Mouse (Mus musculus): ENCODE measurements around the gene Sec14l3. TPM values are rescaled to one million over a fixed set of nuclear protein-coding genes. Genes with fewer than 3 reads are reported as not detected.

Gene Sec14l3
- not detected for polyA plus RNA-seq (2017; shearing (Covaris generic))

DNA sequence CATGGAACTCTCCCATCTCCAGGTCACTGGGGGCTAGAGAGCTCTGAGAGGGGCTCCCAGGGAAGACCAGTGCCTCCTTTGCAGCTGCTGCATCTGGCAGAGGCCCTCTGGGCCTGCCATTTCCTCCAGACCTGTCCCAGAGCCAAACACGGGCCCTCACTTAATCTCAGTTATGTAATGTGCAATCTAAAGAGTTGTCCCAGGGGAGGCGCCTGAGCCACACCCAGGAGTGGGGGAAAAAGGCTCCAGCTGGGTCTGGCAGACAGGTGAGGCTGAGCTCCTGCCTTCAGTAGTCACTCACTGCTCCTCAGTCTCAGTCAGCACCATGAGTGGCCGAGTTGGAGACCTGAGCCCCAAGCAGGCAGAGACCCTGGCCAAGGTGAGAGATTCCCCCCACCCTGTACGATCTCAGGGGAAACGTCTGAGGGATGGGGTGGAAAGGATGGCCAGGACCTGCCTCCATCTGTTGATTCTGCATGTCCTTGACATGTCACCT, at the start of gene Sec14l3:
Gene Sec14l3 (plus strand): TSS at position 215 of the 496 bp plus-strand sequence.

DNA sequence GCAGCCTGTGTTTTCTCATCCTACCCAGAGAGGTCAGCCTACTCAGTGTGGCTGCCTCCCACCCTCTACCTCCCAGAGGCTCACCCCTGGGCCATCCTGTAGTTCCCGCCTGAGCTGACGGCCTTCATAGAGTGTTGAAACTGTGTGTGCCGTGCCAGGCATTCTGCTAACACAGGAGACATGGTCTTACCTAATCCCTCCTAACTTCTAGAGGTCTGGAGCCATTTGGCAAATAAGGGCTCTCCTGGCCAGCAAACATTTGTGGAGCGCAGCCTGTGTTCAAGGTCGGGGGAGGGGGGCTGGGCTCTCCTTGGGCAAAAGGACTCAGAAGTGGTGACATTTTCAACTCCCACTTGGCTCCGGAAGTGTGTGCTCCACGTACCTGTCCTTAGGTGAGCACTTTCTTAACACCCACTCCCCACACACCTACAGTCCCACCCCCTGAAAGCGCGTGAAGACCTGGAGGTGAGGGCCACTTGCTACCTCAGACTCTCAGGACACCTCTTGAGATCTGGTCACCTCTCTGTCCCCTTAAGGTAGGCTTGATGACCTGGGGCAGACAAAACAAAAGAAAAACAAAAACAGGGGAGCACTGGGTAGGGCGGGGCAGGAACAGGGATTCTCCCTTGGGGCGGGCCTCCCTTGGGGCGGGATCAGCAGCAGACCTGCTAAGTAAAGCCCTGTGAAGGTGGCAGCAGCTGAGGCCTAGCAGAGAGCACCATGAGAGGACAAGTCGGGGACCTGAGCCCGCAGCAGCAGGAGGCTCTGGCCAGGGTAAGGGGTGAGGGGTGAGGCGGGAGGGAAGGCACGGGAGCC, 33.3 kb upstream of the Sec14l3 start, which contains the start of gene Sec14l4:
Gene Sec14l4 (plus strand): TSS at position 337 of the 816 bp plus-strand sequence.

DNA sequence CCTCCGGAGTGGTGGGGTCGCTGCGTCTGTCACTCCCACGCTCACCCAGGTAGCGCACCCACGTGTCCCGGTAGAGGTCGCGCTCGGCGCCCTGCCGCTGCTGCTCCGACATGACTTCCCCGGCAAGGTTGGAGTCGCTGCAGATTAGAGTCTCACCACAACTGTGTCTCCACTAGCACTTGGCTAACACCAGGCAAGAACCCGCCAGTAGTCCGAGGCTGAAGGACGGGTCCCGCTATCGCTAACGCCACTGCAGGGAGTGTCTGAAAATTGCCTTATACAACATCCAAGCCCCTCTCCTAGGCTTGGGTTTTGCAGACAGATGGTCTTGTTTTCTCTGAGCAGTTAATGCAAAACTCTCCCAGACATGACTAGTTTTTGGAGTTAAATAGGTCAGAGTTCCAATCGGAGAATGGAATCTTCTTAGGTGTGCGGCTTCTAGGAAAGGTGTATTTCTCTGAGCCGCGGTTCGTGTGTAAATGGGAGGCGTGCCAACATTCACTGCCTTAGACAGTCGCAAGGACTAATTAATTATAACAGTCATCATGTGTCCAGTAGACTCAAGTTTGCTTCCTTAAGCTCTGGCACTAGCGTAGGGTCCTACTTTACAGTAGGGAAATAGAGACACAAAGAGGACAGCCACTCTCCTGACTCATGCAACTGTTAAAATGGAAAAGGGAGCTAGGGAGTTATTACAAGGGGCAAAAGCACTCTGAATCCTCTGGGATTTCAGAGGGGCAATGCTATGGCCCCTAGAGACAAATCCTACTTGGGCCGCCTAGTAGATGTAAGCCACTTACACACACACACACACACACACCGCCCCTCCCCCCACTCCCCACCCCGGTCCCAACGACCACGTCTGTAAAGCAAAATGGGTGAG, 30.8 kb downstream of the Sec14l3 start, which contains the start of gene Mtfp1:
Gene Mtfp1 (minus strand): TSS at position 275 of the 883 bp plus-strand sequence.

DNA sequence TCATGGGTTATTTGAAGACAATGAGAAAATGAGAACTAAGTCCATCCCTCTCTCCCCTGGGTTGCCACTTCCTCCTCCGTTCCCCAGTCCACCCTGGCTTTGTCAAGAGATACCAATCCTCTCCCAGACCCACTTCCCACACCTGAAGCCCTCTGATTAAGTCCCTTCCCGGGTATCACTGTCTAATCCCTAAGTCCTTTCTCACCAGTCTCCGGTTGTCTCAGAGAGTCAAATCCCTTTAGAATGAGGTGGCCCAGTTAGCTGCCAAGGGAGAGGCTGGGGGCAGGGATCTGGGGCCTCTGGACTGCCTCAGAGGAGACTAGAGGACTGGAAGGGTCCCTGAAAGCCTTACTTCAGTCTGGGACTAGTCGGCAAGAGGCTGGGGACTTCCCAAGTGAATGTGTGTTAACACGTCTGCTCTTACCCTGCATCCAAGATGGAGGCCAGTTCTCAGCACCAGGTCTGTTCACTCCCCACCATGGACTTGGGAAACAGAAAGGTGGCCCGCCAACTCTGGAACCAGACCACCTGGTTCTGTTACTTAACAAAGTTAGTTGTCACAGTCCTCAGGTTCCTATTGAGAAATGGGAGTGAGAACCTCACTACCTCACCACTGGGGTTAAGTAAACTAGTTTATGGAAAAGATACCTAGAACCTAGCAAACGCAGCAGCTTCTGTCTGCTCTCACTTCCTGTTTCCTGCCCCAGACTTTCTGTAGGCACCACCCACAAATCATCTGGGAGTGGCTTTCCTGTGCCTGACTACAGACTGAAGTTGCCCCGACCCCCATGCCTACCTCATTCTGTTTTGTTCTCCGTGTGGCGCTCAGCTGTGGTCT, 58.3 kb downstream of the Sec14l3 start, which contains the start of gene Sec14l2:
Gene Sec14l2 (minus strand): TSS at position 674 of the 838 bp plus-strand sequence.

Other genes starting within 250 kb of the Sec14l3 start
- gene Osbp2, start 200.9 kb upstream of the Sec14l3 start, polyA plus RNA-seq (2017; shearing (Covaris generic)) = not detected
- not detected for gene 4921536K21Rik, start 169.7 kb upstream of the Sec14l3 start, polyA plus RNA-seq (2017; shearing (Covaris generic))
- 0.52 TPM for gene Dusp18, start 169.6 kb upstream of the Sec14l3 start, polyA plus RNA-seq (2017; shearing (Covaris generic))
- 2.3 TPM for gene Slc35e4, start 150.2 kb upstream of the Sec14l3 start, polyA plus RNA-seq (2017; shearing (Covaris generic))
- gene Tcn2, start 132.7 kb upstream of the Sec14l3 start, polyA plus RNA-seq (2017; shearing (Covaris generic)) = 17.6 TPM
- 49.5 TPM for gene Pes1, start 100.9 kb upstream of the Sec14l3 start, polyA plus RNA-seq (2017; shearing (Covaris generic))
- not detected for gene 4930556J24Rik, start 88.1 kb upstream of the Sec14l3 start, polyA plus RNA-seq (2017; shearing (Covaris generic))
- not detected for gene Gal3st1, start 81.2 kb upstream of the Sec14l3 start, polyA plus RNA-seq (2017; shearing (Covaris generic))
- not detected for gene Sec14l4, start 33.4 kb upstream of the Sec14l3 start, polyA plus RNA-seq (2017; shearing (Covaris generic))
- 0.80 TPM for gene Mtfp1, start 30.6 kb downstream of the Sec14l3 start, polyA plus RNA-seq (2017; shearing (Covaris generic))
- 1.6 TPM for gene Sec14l2, start 58.6 kb downstream of the Sec14l3 start, polyA plus RNA-seq (2017; shearing (Covaris generic))
- gene Rnf215, start 70.4 kb downstream of the Sec14l3 start, polyA plus RNA-seq (2017; shearing (Covaris generic)) = 23.9 TPM
- 3.6 TPM for gene Ccdc157, start 95.5 kb downstream of the Sec14l3 start, polyA plus RNA-seq (2017; shearing (Covaris generic))
- gene Sf3a1, start 95.5 kb downstream of the Sec14l3 start, polyA plus RNA-seq (2017; shearing (Covaris generic)) = 42.3 TPM
- 85.1 TPM for gene Tbc1d10a, start 121.9 kb downstream of the Sec14l3 start, polyA plus RNA-seq (2017; shearing (Covaris generic))
- gene Castor1, start 153.4 kb downstream of the Sec14l3 start, polyA plus RNA-seq (2017; shearing (Covaris generic)) = 30.6 TPM
- 7.4 TPM for gene Osm, start 171.6 kb downstream of the Sec14l3 start, polyA plus RNA-seq (2017; shearing (Covaris generic))
- 10.8 TPM for gene Lif, start 192.7 kb downstream of the Sec14l3 start, polyA plus RNA-seq (2017; shearing (Covaris generic))

Data from effector memory CD4-positive, alpha-beta T cell, adult 5 months (primary cell).